34 mouse cellular contexts compared by ENCODE assay signal in genomic region chr1:187613277-187613676, GRCm38 (mm10). TPM values are rescaled to one million over a fixed set of nuclear protein-coding genes. Genes with fewer than 3 reads are reported as not detected.
"Had no signal": no experiment of that assay in that cellular context is flagged by ENCODE, and none has a peak within 500 bp of the region (broad histone marks: within the 10 kb centered on the region; RNA-seq: fewer than 3 reads in every experiment).

No protein-coding gene starts in this region.

- ATAC-seq: liver, embryonic 12.5 days; liver, postnatal 0 days; lung, postnatal 0 days; midbrain, embryonic 13.5 days; midbrain, embryonic 15.5 days had no signal

- H3K9ac ChIP-seq: limb, embryonic 12.5 days; limb, embryonic 13.5 days; limb, embryonic 15.5 days; liver, embryonic 12.5 days; liver, embryonic 13.5 days; liver, embryonic 14.5 days; liver, embryonic 15.5 days; liver, postnatal 0 days; lung, embryonic 14.5 days; lung, embryonic 15.5 days; midbrain, embryonic 12.5 days; midbrain, embryonic 13.5 days; midbrain, embryonic 15.5 days had no signal

- H3K4me2 ChIP-seq: limb, embryonic 12.5 days; limb, embryonic 13.5 days; limb, embryonic 15.5 days; liver, embryonic 11.5 days; liver, embryonic 12.5 days; liver, embryonic 13.5 days; liver, embryonic 15.5 days; lung, embryonic 14.5 days; lung, embryonic 15.5 days; midbrain, embryonic 12.5 days; midbrain, embryonic 13.5 days; midbrain, embryonic 15.5 days had no signal

- DNase-seq: left cerebral cortex, postnatal 4 days; liver; liver, embryonic 13.5 days; liver, postnatal 0 days; lung, adult 18-20 months; lung, adult 2 months; lung, embryonic 14.5 days; lung, postnatal 10 days; lung, postnatal 14 days; lung, postnatal 36 days; lung, postnatal 4 days; midbrain, embryonic 14.5 days had no signal

- H3K4me3 ChIP-seq: left cerebral cortex, adult 2 months; limb, embryonic 10.5 days; limb, embryonic 12.5 days; limb, embryonic 13.5 days; limb, embryonic 15.5 days; liver, embryonic 12.5 days; liver, embryonic 13.5 days; liver, embryonic 15.5 days; lung, embryonic 15.5 days; megakaryocyte, embryonic 14.5 days; midbrain, embryonic 10.5 days; midbrain, embryonic 12.5 days; midbrain, embryonic 13.5 days; midbrain, embryonic 15.5 days; myocyte had no signal

- H3K9me3 ChIP-seq: limb, embryonic 10.5 days; limb, embryonic 12.5 days; limb, embryonic 13.5 days; limb, embryonic 15.5 days; liver, embryonic 12.5 days; liver, embryonic 13.5 days; liver, embryonic 15.5 days; lung, embryonic 15.5 days; midbrain, embryonic 10.5 days; midbrain, embryonic 12.5 days; midbrain, embryonic 13.5 days; midbrain, embryonic 15.5 days had no signal

- H3K27ac ChIP-seq: left cerebral cortex, adult 2 months; limb, embryonic 10.5 days; limb, embryonic 12.5 days; limb, embryonic 13.5 days; limb, embryonic 15.5 days; liver, embryonic 12.5 days; liver, embryonic 13.5 days; liver, embryonic 14.5 days; liver, embryonic 15.5 days; lung, embryonic 15.5 days; macrophage; midbrain, embryonic 10.5 days; midbrain, embryonic 12.5 days; midbrain, embryonic 13.5 days; midbrain, embryonic 15.5 days had no signal

- H3K4me1 ChIP-seq: liver, embryonic 12.5 days; liver, embryonic 13.5 days had no signal

- H3K36me3 ChIP-seq: limb, embryonic 10.5 days; limb, embryonic 12.5 days; limb, embryonic 13.5 days; limb, embryonic 15.5 days; liver, embryonic 12.5 days; liver, embryonic 13.5 days; liver, embryonic 15.5 days; lung, embryonic 15.5 days; midbrain, embryonic 10.5 days; midbrain, embryonic 12.5 days; midbrain, embryonic 13.5 days; midbrain, embryonic 15.5 days had no signal

RNA-seq across cellular contexts. Expression of gene Esrrg, which starts 4.7 kb away (rescaled TPM):
- total RNA-seq: megakaryocyte progenitor cell, adult 5-6 weeks; megakaryocyte, adult 5-6 weeks; megakaryocyte-erythroid progenitor cell, adult 5-6 weeks; monocyte, adult 5-6 weeks had no signal
- polyA plus RNA-seq: macrophage had no signal
